Comparison of ENCODE assay signal across 19 mouse cellular contexts in genomic region chr1:75212542-75212941, GRCm38 (mm10). TPM values are rescaled to one million over a fixed set of nuclear protein-coding genes. Genes with fewer than 3 reads are reported as not detected.
A peak's percentile ranks its signal among the peaks of the same experiment; 100 is the strongest.
DNase-seq lines count a peak whose midpoint lies in the region; ATAC-seq lines count a peak whose summit lies in the region.
"Had no signal": no experiment of that assay in that cellular context is flagged by ENCODE, and none has a peak within 500 bp of the region (broad histone marks: within the 10 kb centered on the region; RNA-seq: fewer than 3 reads in every experiment).

No protein-coding gene starts in this region.

- H3K4me2 ChIP-seq in heart, embryonic 13.5 days: peak overlapping the region; percentile 10; the same call in 1 of the 2 replicates
- 0 out of 2 replicates have a peak overlapping the region, but pooled peaks have one; percentile 8 for H3K4me2 ChIP-seq in intestine, embryonic 16.5 days (ENCODE audit: low read depth, low read length)
- H3K4me2 ChIP-seq in midbrain, embryonic 14.5 days (ENCODE audit: low read length): no peak overlapping the region

- no peaks in the 10 kb centered on the region for H3K9me3 ChIP-seq in heart, embryonic 13.5 days
- no peaks in the 10 kb centered on the region for H3K9me3 ChIP-seq in megakaryocyte, embryonic 14.5 days
- H3K9me3 ChIP-seq in intestine, embryonic 16.5 days (ENCODE audit: control insufficient read depth, low read length): no peaks in the 10 kb centered on the region
- H3K9me3 ChIP-seq in midbrain, embryonic 14.5 days (ENCODE audit: control insufficient read depth, low read length): no peaks in the 10 kb centered on the region
- H3K9me3 ChIP-seq: forebrain, embryonic 15.5 days; hindbrain, embryonic 10.5 days; lung, embryonic 15.5 days; midbrain, embryonic 10.5 days had no signal

- no peak for ATAC-seq in heart, embryonic 13.5 days (ENCODE audit: extremely low read depth, insufficient number of reproducible peaks, low FRiP score, low TSS enrichment)
- no peak for ATAC-seq in megakaryocyte, adult 5-6 weeks (ENCODE audit: poor library complexity, severe bottlenecking)
- no peak for ATAC-seq in intestine, embryonic 16.5 days
- no peak for ATAC-seq in midbrain, embryonic 14.5 days (ENCODE audit: low FRiP score, low TSS enrichment)
- ATAC-seq: forebrain, embryonic 15.5 days; Patski had no signal

- peaks cover 50% of the 10 kb centered on the region for H3K4me1 ChIP-seq in heart, embryonic 13.5 days
- peaks cover 94% of the 10 kb centered on the region for H3K4me1 ChIP-seq in megakaryocyte, embryonic 14.5 days
- H3K4me1 ChIP-seq in intestine, embryonic 16.5 days (ENCODE audit: control insufficient read depth, insufficient read depth, low read length): peaks cover 57% of the 10 kb centered on the region
- H3K4me1 ChIP-seq in midbrain, embryonic 14.5 days (ENCODE audit: control insufficient read depth, insufficient read depth, low read length): peaks cover 27% of the 10 kb centered on the region

- no peak overlapping the region for H3K4me3 ChIP-seq in heart, embryonic 13.5 days
- H3K4me3 ChIP-seq in megakaryocyte, embryonic 14.5 days (replicated peaks): peak overlapping the region; percentile 96
- no peak overlapping the region for H3K4me3 ChIP-seq in intestine, embryonic 16.5 days (ENCODE audit: low read length)
- H3K4me3 ChIP-seq in midbrain, embryonic 14.5 days (replicated peaks; ENCODE audit: low read depth, low read length): no peak overlapping the region
- H3K4me3 ChIP-seq: forebrain, embryonic 15.5 days had no signal

- no peak overlapping the region for H3K27ac ChIP-seq in heart, embryonic 13.5 days (replicated peaks)
- H3K27ac ChIP-seq in intestine, embryonic 16.5 days (ENCODE audit: low read length): no peak overlapping the region
- H3K27ac ChIP-seq in midbrain, embryonic 14.5 days (replicated peaks; ENCODE audit: low read depth, low read length): no peak overlapping the region
- H3K27ac ChIP-seq: forebrain, embryonic 15.5 days; hindbrain, embryonic 10.5 days; lung, embryonic 15.5 days; midbrain, embryonic 10.5 days had no signal

- 85% methylated on average over 4 of the region's 4 CpGs for WGBS in heart, embryonic 13.5 days
- 61% methylated on average over 4 of the region's 4 CpGs for WGBS in intestine, embryonic 16.5 days
- 90% methylated on average over 4 of the region's 4 CpGs for WGBS in midbrain, embryonic 14.5 days

- DNase-seq in heart, adult 9 months (ENCODE audit: low spot score in 2 of 2): no peak
- DNase-seq in naive thymus-derived CD4-positive, alpha-beta T cell, adult 2 months (ENCODE audit: low read depth): peak; percentile 10
- no peak for DNase-seq in midbrain, embryonic 14.5 days
- no peak for DNase-seq in frontal cortex, postnatal 10 days (ENCODE audit: low spot score in 2 of 2)
- DNase-seq: adrenal gland, postnatal 36 days; cerebellum, adult 18-20 months; thymus, postnatal 36 days had no signal

- H3K9ac ChIP-seq in heart, embryonic 13.5 days: no peak overlapping the region
- no peak overlapping the region for H3K9ac ChIP-seq in intestine, embryonic 16.5 days (ENCODE audit: low read depth, low read length)
- H3K9ac ChIP-seq in midbrain, embryonic 14.5 days (replicated peaks; ENCODE audit: low read length): no peak overlapping the region
- H3K9ac ChIP-seq: forebrain, embryonic 15.5 days; lung, embryonic 15.5 days had no signal

- peaks cover 46% of the 10 kb centered on the region for H3K36me3 ChIP-seq in heart, embryonic 13.5 days
- H3K36me3 ChIP-seq in megakaryocyte, embryonic 14.5 days (replicated peaks; ENCODE audit: low read length): peaks cover 68% of the 10 kb centered on the region
- H3K36me3 ChIP-seq in intestine, embryonic 16.5 days (ENCODE audit: control insufficient read depth, insufficient read depth, low read length): peaks cover 21% of the 10 kb centered on the region
- H3K36me3 ChIP-seq in midbrain, embryonic 14.5 days (ENCODE audit: control insufficient read depth, insufficient read depth, low read length): peaks cover 32% of the 10 kb centered on the region

- peaks cover 34% of the 10 kb centered on the region for H3K27me3 ChIP-seq in heart, embryonic 13.5 days (replicated peaks)
- no peaks in the 10 kb centered on the region for H3K27me3 ChIP-seq in megakaryocyte, embryonic 14.5 days (replicated peaks)
- H3K27me3 ChIP-seq in intestine, embryonic 16.5 days (replicated peaks; ENCODE audit: control insufficient read depth, insufficient read depth, low read length): no peaks in the 10 kb centered on the region
- peaks cover 9% of the 10 kb centered on the region; the same call in 1 of the 2 replicates for H3K27me3 ChIP-seq in midbrain, embryonic 14.5 days (ENCODE audit: control insufficient read depth, insufficient read depth, low read length)
- H3K27me3 ChIP-seq: Patski had no signal

RNA-seq across cellular contexts. Expression of gene Stk16, which starts 1.9 kb away (rescaled TPM):
- 81.2 and 96.6 TPM in 2 replicates for polyA plus RNA-seq in heart, embryonic 13.5 days (2015; fragmentation: Nextera tagmentation; extraction: Ambion mirVana)
- polyA plus RNA-seq in megakaryocyte, embryonic 14.5 days (2012; ENCODE audit: insufficient read depth, low replicate concordance): 195 and 221 TPM in 2 replicates
- total RNA-seq in megakaryocyte, adult 5-6 weeks (2015): 99.9 and 101 TPM in 2 replicates
- 71.1 and 84.6 TPM in 2 replicates for total RNA-seq in megakaryocyte, adult 5-6 weeks (2017)
- polyA plus RNA-seq in intestine, embryonic 16.5 days (2015; fragmentation: Nextera tagmentation; extraction: Ambion mirVana): 108 and 120 TPM in 2 replicates
- 120 and 144 TPM in 2 replicates for polyA plus RNA-seq in midbrain, embryonic 14.5 days (2014; fragmentation: Nextera tagmentation; extraction: Ambion mirVana)

RNA-seq across cellular contexts. Expression of gene Glb1l, which starts 1.9 kb away (rescaled TPM):
- 6.9 and 8.2 TPM in 2 replicates for polyA plus RNA-seq in heart, embryonic 13.5 days (2015; fragmentation: Nextera tagmentation; extraction: Ambion mirVana)
- 0.47 and 1.1 TPM in 2 replicates for polyA plus RNA-seq in megakaryocyte, embryonic 14.5 days (2012; ENCODE audit: insufficient read depth, low replicate concordance)
- 7.5 and 8.2 TPM in 2 replicates for total RNA-seq in megakaryocyte, adult 5-6 weeks (2015)
- 6.7 and 12.2 TPM in 2 replicates for total RNA-seq in megakaryocyte, adult 5-6 weeks (2017)
- 9.2 and 10.1 TPM in 2 replicates for polyA plus RNA-seq in intestine, embryonic 16.5 days (2015; fragmentation: Nextera tagmentation; extraction: Ambion mirVana)
- 14.2 and 24.2 TPM in 2 replicates for polyA plus RNA-seq in midbrain, embryonic 14.5 days (2014; fragmentation: Nextera tagmentation; extraction: Ambion mirVana)

RNA-seq across cellular contexts. Expression of gene Tuba4a, which starts 7.1 kb away (rescaled TPM):
- 43.3 and 45.1 TPM in 2 replicates for polyA plus RNA-seq in heart, embryonic 13.5 days (2015; fragmentation: Nextera tagmentation; extraction: Ambion mirVana)
- polyA plus RNA-seq in megakaryocyte, embryonic 14.5 days (2012; ENCODE audit: insufficient read depth, low replicate concordance): 283 and 585 TPM in 2 replicates
- total RNA-seq in megakaryocyte, adult 5-6 weeks (2015): 373 and 391 TPM in 2 replicates
- total RNA-seq in megakaryocyte, adult 5-6 weeks (2017): 160 and 168 TPM in 2 replicates
- polyA plus RNA-seq in intestine, embryonic 16.5 days (2015; fragmentation: Nextera tagmentation; extraction: Ambion mirVana): 137 and 151 TPM in 2 replicates
- polyA plus RNA-seq in midbrain, embryonic 14.5 days (2014; fragmentation: Nextera tagmentation; extraction: Ambion mirVana): 4.2 and 6.4 TPM in 2 replicates

RNA-seq across cellular contexts. Expression of gene A630095N17Rik, which starts 19.4 kb away (rescaled TPM):
- polyA plus RNA-seq in heart, embryonic 13.5 days (2015; fragmentation: Nextera tagmentation; extraction: Ambion mirVana): not detected in 2 replicates
- not detected in 2 replicates for polyA plus RNA-seq in megakaryocyte, embryonic 14.5 days (2012; ENCODE audit: insufficient read depth, low replicate concordance)
- not detected in 2 replicates for total RNA-seq in megakaryocyte, adult 5-6 weeks (2015)
- not detected in 2 replicates for total RNA-seq in megakaryocyte, adult 5-6 weeks (2017)
- polyA plus RNA-seq in intestine, embryonic 16.5 days (2015; fragmentation: Nextera tagmentation; extraction: Ambion mirVana): not detected in 2 replicates
- not detected in 2 replicates for polyA plus RNA-seq in midbrain, embryonic 14.5 days (2014; fragmentation: Nextera tagmentation; extraction: Ambion mirVana)
- total RNA-seq: adrenal gland, postnatal 36 days; layer of hippocampus, adult 18-20 months; left cerebral cortex, postnatal 10 days had no signal
- polyA plus RNA-seq: forebrain, embryonic 15.5 days; hindbrain, embryonic 10.5 days; lung, embryonic 15.5 days; midbrain, embryonic 10.5 days; neural tube, embryonic 11.5 days had no signal

RNA-seq across cellular contexts. Expression of gene Atg9a, which starts 20.5 kb away (rescaled TPM):
- polyA plus RNA-seq in heart, embryonic 13.5 days (2015; fragmentation: Nextera tagmentation; extraction: Ambion mirVana): 28.7 and 30.4 TPM in 2 replicates
- polyA plus RNA-seq in megakaryocyte, embryonic 14.5 days (2012; ENCODE audit: insufficient read depth, low replicate concordance): 58.1 and 99.4 TPM in 2 replicates
- 26.7 and 34.8 TPM in 2 replicates for total RNA-seq in megakaryocyte, adult 5-6 weeks (2015)
- 12.8 and 21.3 TPM in 2 replicates for total RNA-seq in megakaryocyte, adult 5-6 weeks (2017)
- polyA plus RNA-seq in intestine, embryonic 16.5 days (2015; fragmentation: Nextera tagmentation; extraction: Ambion mirVana): 28.3 and 31.7 TPM in 2 replicates
- polyA plus RNA-seq in midbrain, embryonic 14.5 days (2014; fragmentation: Nextera tagmentation; extraction: Ambion mirVana): 40.7 and 47.8 TPM in 2 replicates
